Mouse (Mus musculus): ENCODE measurements at regions not wholly inside any gene's neighbourhood (a gene's known extent, or its start where the extent isn't known, plus 50 kb on each side); places are given as distances from the start of the nearest gene placed in this dataset.

GRCm38 (mm10) chr9:122568691-122569441 lies 178.3 kb upstream of the Topaz1 start:
- DNase-seq (ENCODE audit: low spot score) = no peak

GRCm38 (mm10) chr9:122569511-122570455 lies 177.4 kb upstream of the Topaz1 start:
- DNase-seq (ENCODE audit: low spot score) = no peak

GRCm38 (mm10) chr9:122571001-122571400 lies 176.1 kb upstream of the Topaz1 start:
- no peak for DNase-seq (ENCODE audit: low spot score)

GRCm38 (mm10) chr9:122571402-122572059 lies 175.6 kb upstream of the Topaz1 start:
- DNase-seq (ENCODE audit: low spot score) = no peak

- DNase-seq (ENCODE audit: low spot score) = peak; percentile 67
Observed at GRCm38 (mm10) chr9:122572060-122572835, 174.9 kb upstream of the Topaz1 start.

GRCm38 (mm10) chr9:122572836-122573267 lies 174.3 kb upstream of the Topaz1 start:
- no peak for DNase-seq (ENCODE audit: low spot score)

GRCm38 (mm10) chr9:122585228-122585627 lies 161.9 kb upstream of the Topaz1 start:
- DNase-seq (ENCODE audit: low spot score) = no peak

GRCm38 (mm10) chr9:122586421-122586820 lies 160.7 kb upstream of the Topaz1 start:
- no peak for DNase-seq (ENCODE audit: low spot score)

- no peak for DNase-seq (ENCODE audit: low spot score)
Observed at GRCm38 (mm10) chr9:122586986-122587385, 160.2 kb upstream of the Topaz1 start.

GRCm38 (mm10) chr9:122588246-122588645 lies 158.9 kb upstream of the Topaz1 start:
- no peak for DNase-seq (ENCODE audit: low spot score)

GRCm38 (mm10) chr9:122592820-122593615 lies 154.1 kb upstream of the Topaz1 start:
- DNase-seq (ENCODE audit: low spot score) = no peak

- DNase-seq (ENCODE audit: low spot score) = no peak
Observed at GRCm38 (mm10) chr9:122595120-122595943, 151.8 kb upstream of the Topaz1 start.

GRCm38 (mm10) chr9:122603106-122603505 lies 144.0 kb upstream of the Topaz1 start:
- DNase-seq (ENCODE audit: low spot score) = no peak

GRCm38 (mm10) chr9:122609616-122610015 lies 137.5 kb upstream of the Topaz1 start:
- DNase-seq (ENCODE audit: low spot score) = no peak

- DNase-seq (ENCODE audit: low spot score) = no peak
Observed at GRCm38 (mm10) chr9:122610918-122611317, 136.2 kb upstream of the Topaz1 start.

GRCm38 (mm10) chr9:122614579-122615252 lies 132.4 kb upstream of the Topaz1 start:
- no peak for DNase-seq (ENCODE audit: low spot score)

- DNase-seq (ENCODE audit: low spot score) = no peak
Observed at GRCm38 (mm10) chr9:122615351-122615750, 131.8 kb upstream of the Topaz1 start.

GRCm38 (mm10) chr9:122617793-122618192 lies 129.4 kb upstream of the Topaz1 start:
- DNase-seq (ENCODE audit: low spot score) = no peak

- DNase-seq (ENCODE audit: low spot score) = no peak
Observed at GRCm38 (mm10) chr9:122625081-122625480, 122.1 kb upstream of the Topaz1 start.
